Mouse (Mus musculus) liver, adult 2 months (tissue): ENCODE data around the gene Map4k2. TPM values are rescaled to one million over a fixed set of nuclear protein-coding genes. Genes with fewer than 3 reads are reported as not detected.

Experiments used
- DNase-seq: peaks from one replicate; pipeline ENCODE4 v3.0.0-alpha.2; 2011; ENCODE audit warnings: low read depth, low spot score; ENCODE audit errors: extremely low read depth
- H3K27ac ChIP-seq: fragments of 200-500 bp; replicated peaks from 2 replicates; pipeline ENCODE4 v1.5.1; 2012; ENCODE audit warnings: low read depth, mild to moderate bottlenecking, control low read depth, inconsistent platforms, low read length; ENCODE audit not compliant: insufficient read depth
- H3K27me3 ChIP-seq: fragments of 200-500 bp; 2 replicates; pipeline ENCODE4 v1.6.1; 2012; ENCODE audit warnings: mild to moderate bottlenecking, moderate library complexity, low read length, inconsistent platforms; ENCODE audit not compliant: control insufficient read depth, insufficient read depth
- H3K36me3 ChIP-seq: fragments of 200-500 bp; 2 replicates; pipeline ENCODE4 v1.6.1; 2012; ENCODE audit warnings: low read length, inconsistent platforms; ENCODE audit not compliant: control insufficient read depth, insufficient read depth
- H3K4me1 ChIP-seq: fragments of 200-500 bp; 2 replicates; pipeline ENCODE4 v1.6.1; 2011; ENCODE audit warnings: low read length; ENCODE audit not compliant: control insufficient read depth, insufficient read depth
- H3K4me3 ChIP-seq: fragments of 200-500 bp; 2 replicates; pipeline ENCODE4 v1.5.1; 2011; ENCODE audit warnings: low read depth, mild to moderate bottlenecking, control low read depth, low read length, moderate library complexity; ENCODE audit not compliant: insufficient read depth
- H3K79me2 ChIP-seq: fragments of 200-500 bp; 2 replicates; pipeline ENCODE4 v1.6.1; 2012; ENCODE audit warnings: inconsistent platforms, mild to moderate bottlenecking, low read length, moderate library complexity; ENCODE audit not compliant: control insufficient read depth, insufficient read depth
- H3K9ac ChIP-seq: fragments of 200-500 bp; 2 replicates; pipeline ENCODE4 v1.6.1; 2012; ENCODE audit warnings: low read depth, mild to moderate bottlenecking, control low read depth, inconsistent platforms, low read length
- CTCF ChIP-seq: fragments of 200-500 bp; IDR thresholded peaks from 2 replicates; pipeline ENCODE4 v1.5.1; 2011; ENCODE audit warnings: low read depth, low read length, control low read depth
- POLR2A ChIP-seq: fragments of 200-500 bp; IDR thresholded peaks from 2 replicates; pipeline ENCODE4 v1.6.1; 2011; ENCODE audit warnings: low read length, control low read depth; ENCODE audit not compliant: insufficient read depth; ENCODE audit errors: extremely low read depth
- WGBS: fragments of 180-500 bp; shearing (Covaris S2); methylation state at CpG from one replicate; pipeline ENCODE4 v1.1.7; 2018; 5-methylcytosine and 5-hydroxymethylcytosine counted together
- polyA plus RNA-seq: library from polyadenylated mRNA; depleted of rRNA; stranded (reverse); fragments of >200 nt; gene quantifications from 2 replicates; pipeline ENCODE4 v1.2.3, GENCODE M21; 2012
- total RNA-seq: library from RNA; depleted of rRNA; stranded (reverse); fragments of >200 nt; gene quantifications from 2 replicates; pipeline ENCODE4 v1.2.3, GENCODE M21; 2014

The Map4k2 gene
- total and polyA plus RNA-seq, 2 experiments = 12.8 to 39.1 TPM

GRCm38 (mm10) chr19:6384128-6384527 lies 43.2 kb downstream of the Map4k2 start, which contains the start of gene Pygm:
TSS of gene Pygm (plus strand) at chr19:6384399.
- no peaks in the 10 kb centered on the region for H3K36me3 ChIP-seq
- H3K27ac ChIP-seq = no peak within 1 kb of the TSS
- no peaks in the 10 kb centered on the region for H3K27me3 ChIP-seq
- TF ChIP-seq CTCF (no peak), POLR2A (no peak)
- H3K4me3 ChIP-seq = peak within 1 kb of the TSS; percentile 3; the same call in 1 of the 2 replicates
- no peaks in the 10 kb centered on the region for H3K79me2 ChIP-seq
- H3K4me1 ChIP-seq = no peaks in the 10 kb centered on the region
- no peak for DNase-seq
- no peak within 1 kb of the TSS for H3K9ac ChIP-seq
- 49% methylated on average over 7 of the region's 7 CpGs for WGBS

DNA sequence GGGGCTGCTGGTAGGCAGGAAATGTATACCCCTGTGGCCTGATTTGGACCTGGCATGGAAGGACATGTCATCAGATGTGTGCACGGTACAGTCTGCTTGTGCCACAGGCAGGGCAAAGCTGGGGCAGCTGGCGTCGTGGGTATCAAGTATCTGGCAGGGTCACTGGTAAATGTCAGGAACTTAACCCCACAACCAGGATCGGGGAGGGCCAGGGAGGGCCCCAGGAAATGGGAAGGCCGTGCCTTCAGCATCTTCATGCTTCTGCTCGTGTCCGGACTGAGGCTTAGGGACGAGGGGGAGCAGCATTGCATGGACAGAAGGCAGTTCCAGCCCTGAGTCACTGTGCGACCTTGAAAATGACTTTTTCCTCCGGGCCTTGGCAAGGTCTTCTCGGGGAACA lies 44.0 kb downstream of the Map4k2 start:
- Histone ChIP-seq H3K27me3 (no peaks in the 10 kb centered on the region), H3K36me3 (no peaks in the 10 kb centered on the region), H3K4me1 (no peaks in the 10 kb centered on the region), H3K79me2 (no peaks in the 10 kb centered on the region), H3K27ac (no peak overlapping the region), H3K9ac (no peak overlapping the region), H3K4me3 (no peak overlapping the region)
- no peak for TF ChIP-seq CTCF
- TF ChIP-seq POLR2A = no peak
- 81% methylated on average over 11 of the region's 11 CpGs for WGBS
- no peak for DNase-seq

DNA sequence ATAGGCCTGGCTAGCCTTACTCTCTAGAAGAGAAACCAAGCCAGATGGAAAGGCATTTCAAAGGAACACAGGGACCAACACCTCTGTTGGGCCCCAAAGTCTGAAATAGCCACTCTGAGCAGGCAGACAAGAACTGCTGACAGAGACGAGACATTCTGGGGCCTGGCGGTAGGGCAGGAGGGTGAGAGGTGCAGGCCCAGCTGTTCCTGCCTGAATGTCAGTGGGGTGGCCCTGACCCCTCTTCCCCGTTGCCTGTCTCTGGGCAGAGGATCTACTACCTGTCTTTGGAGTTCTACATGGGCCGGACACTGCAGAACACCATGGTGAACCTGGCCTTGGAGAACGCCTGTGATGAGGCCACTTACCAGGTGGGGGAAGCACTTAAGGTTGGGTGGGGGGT lies 44.5 kb downstream of the Map4k2 start:
- H3K27ac ChIP-seq = no peak overlapping the region
- H3K4me1 ChIP-seq = no peaks in the 10 kb centered on the region
- no peak for DNase-seq
- H3K36me3 ChIP-seq = no peaks in the 10 kb centered on the region
- 85% methylated on average over 5 of the region's 5 CpGs for WGBS
- H3K79me2 ChIP-seq = no peaks in the 10 kb centered on the region
- H3K27me3 ChIP-seq = no peaks in the 10 kb centered on the region
- no peak overlapping the region for H3K4me3 ChIP-seq
- H3K9ac ChIP-seq = no peak overlapping the region
- no peak for TF ChIP-seq POLR2A
- no peak for TF ChIP-seq CTCF

GRCm38 (mm10) chr19:6385821-6386220 lies 44.9 kb downstream of the Map4k2 start:
- no peaks in the 10 kb centered on the region for H3K79me2 ChIP-seq
- H3K4me1 ChIP-seq = no peaks in the 10 kb centered on the region
- H3K36me3 ChIP-seq = no peaks in the 10 kb centered on the region
- WGBS = 79% methylated on average over 7 of the region's 7 CpGs
- TF ChIP-seq CTCF = no peak
- no peak for TF ChIP-seq POLR2A
- H3K4me3 ChIP-seq = no peak overlapping the region
- no peak overlapping the region for H3K9ac ChIP-seq
- H3K27me3 ChIP-seq = no peaks in the 10 kb centered on the region
- no peak for DNase-seq
- H3K27ac ChIP-seq = no peak overlapping the region

GRCm38 (mm10) chr19:6386234-6386633 lies 45.3 kb downstream of the Map4k2 start:
- no peak for DNase-seq
- TF ChIP-seq CTCF = no peak
- TF ChIP-seq POLR2A = no peak
- Histone ChIP-seq H3K27me3 (no peaks in the 10 kb centered on the region), H3K9ac (no peak overlapping the region), H3K4me3 (no peak overlapping the region), H3K4me1 (no peaks in the 10 kb centered on the region), H3K27ac (no peak overlapping the region), H3K36me3 (no peaks in the 10 kb centered on the region), H3K79me2 (no peaks in the 10 kb centered on the region)
- WGBS = 87% methylated on average over 9 of the region's 9 CpGs

DNA sequence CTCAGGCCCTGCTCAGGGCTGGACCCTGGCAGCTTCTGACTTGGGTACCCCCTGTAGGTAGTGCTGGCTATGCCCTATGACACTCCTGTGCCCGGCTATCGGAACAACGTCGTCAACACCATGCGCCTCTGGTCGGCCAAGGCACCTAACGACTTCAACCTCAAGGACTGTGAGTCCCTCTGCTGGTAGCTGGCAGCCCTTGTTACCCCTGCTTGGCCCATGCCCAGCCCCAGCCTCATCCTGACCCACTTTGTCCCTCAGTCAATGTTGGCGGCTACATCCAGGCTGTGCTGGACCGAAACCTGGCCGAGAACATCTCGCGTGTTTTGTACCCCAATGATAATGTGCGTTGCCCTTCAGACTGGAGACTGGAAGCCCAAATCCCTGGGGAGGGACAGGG lies 47.1 kb downstream of the Map4k2 start:
- DNase-seq = no peak
- no peak for TF ChIP-seq POLR2A
- 85% methylated on average over 13 of the region's 13 CpGs for WGBS

More for the DNA sequence above, 47.1 kb downstream of the Map4k2 start:
- no peaks in the 10 kb centered on the region for H3K36me3 ChIP-seq
- H3K79me2 ChIP-seq = no peaks in the 10 kb centered on the region
- H3K27ac ChIP-seq = no peak overlapping the region
- no peak overlapping the region for H3K4me3 ChIP-seq
- H3K9ac ChIP-seq = no peak overlapping the region
- no peaks in the 10 kb centered on the region for H3K4me1 ChIP-seq
- H3K27me3 ChIP-seq = no peaks in the 10 kb centered on the region
